Mouse (Mus musculus) right cerebral cortex, adult 2 months (tissue): ENCODE data around the gene Cpne5.
"Not testable (repeated sequence)": the region's sequence is repeated elsewhere in the genome, so short reads cannot be mapped to it uniquely, and the experiment has no call there.

ENCODE experiments used
- DNase-seq, 2 experiments: peaks; one replicate each; pipeline ENCODE4 v3.0.0; 2021 to 2022; ENCODE audit warnings: low spot score in 2 of 2

The Cpne5 gene

GRCm38 (mm10) chr17:29237772-29238420 lies at the start of gene Cpne5:
TSS of gene Cpne5 (minus strand) at chr17:29238167.
- DNase-seq, result peak; percentile 50 to 54

GRCm38 (mm10) chr17:29282216-29282952 lies 44.4 kb upstream of the Cpne5 start:
- no peak for DNase-seq

DNA sequence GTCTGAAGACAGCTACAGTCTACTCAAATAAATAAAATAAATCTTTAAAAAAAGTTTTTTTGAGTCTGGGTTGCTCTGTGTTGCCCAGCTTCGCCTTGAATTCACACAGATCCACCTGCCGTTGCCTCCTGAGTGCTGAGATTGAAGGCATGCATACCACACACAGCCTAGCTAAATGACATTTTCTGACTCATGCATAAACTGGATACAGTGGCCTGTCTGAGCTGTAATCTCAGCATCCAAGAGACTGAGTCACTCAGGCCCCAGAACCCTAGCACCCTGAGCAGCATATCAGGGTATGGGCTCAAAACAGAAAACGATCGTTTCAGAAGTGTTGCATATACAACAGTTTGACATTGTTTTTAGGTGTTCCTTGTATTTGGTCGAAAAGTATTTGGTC lies 43.6 kb upstream of the Cpne5 start:
- DNase-seq, result no peak

DNA sequence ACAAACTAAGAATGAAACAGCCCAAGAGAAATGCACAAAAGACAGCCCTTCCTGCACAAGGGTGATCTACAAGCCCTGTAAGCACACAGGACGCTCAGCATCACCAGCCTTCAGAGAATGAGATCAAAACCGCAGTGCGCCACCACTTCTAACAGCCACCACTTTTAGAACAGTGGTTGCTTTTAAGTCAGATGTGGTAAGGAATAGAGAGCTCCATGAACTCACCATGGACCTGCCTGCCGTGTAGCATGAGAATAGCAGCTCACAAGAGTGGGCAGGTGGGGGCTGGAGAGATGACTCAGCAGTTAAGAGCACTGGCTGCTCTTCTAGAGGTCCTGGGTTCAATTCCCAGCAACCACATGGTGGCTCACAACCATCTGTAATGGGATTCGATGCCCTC lies 42.5 kb upstream of the Cpne5 start:
- DNase-seq, result no peak

DNA sequence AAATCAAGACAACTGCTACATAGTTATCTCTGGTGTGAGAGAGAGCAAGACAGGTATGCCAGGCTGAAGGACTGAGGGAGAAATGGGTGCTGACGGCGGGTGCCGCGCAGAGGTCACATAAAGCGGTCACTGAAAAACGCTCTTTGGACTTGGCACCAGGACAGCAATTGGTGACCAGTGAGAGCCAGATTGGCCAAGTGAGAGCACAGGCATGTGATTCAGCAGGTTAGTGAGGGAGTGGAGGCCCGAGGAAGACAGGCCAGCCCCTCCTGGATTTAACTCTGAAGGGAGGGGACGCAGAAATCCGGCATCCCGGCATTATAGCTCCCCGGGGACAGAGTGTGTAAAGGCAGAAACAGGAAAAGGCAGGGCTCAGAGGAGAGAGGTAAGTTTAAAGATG lies 35.9 kb upstream of the Cpne5 start:
- no peak for DNase-seq

DNA sequence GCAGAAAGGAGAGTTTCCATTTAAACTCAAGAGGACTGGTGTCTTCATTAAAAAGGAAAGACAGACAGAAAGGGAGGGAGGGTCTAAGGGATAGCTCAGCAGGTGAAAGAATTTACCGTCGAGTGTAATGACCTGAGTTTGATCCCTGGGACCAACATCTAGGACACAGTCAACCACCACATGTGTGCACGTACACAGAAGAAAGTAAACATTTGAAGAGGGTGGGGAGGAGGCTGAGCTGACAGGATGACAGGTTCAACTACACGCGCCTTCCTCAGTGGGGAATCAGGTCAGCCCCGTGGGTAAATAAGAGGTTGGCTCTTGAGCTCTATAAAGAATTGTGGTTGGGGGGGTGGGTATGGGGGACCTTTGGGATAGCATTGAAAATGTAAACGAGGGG lies 35.2 kb upstream of the Cpne5 start:
- no peak for DNase-seq

- no peak for DNase-seq
Observed at GRCm38 (mm10) chr17:29270148-29270698, 32.3 kb upstream of the Cpne5 start.

GRCm38 (mm10) chr17:29269349-29269706 lies 31.4 kb upstream of the Cpne5 start:
- no peak for DNase-seq

GRCm38 (mm10) chr17:29268682-29269348 lies 30.8 kb upstream of the Cpne5 start, which contains the start of gene BC004004:
TSS of gene BC004004 (plus strand) at chr17:29268788.
- DNase-seq, result peak; percentile 94

- no peak for DNase-seq
Observed at GRCm38 (mm10) chr17:29267931-29268681, 30.1 kb upstream of the Cpne5 start.

DNA sequence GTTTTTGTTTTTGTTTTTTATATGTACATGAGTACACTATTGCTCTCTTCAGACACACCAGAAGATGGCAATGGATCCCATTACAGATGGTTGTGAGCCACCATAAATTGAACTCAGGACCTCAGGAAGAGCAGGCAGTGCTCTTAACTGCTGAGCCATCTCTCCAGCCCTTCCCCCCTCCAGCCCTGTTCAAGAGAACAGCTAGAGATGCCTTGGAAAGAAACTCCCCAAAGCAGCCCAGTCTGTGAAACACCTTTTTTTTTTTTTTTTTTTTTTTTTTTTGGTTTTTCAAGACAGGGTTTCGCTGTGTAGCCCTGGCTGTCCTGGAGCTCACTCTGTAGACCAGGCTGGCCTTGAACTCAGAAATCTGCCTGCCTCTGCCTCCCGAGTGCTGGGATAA lies 29.1 kb upstream of the Cpne5 start:
- DNase-seq, result not testable (repeated sequence)

DNA sequence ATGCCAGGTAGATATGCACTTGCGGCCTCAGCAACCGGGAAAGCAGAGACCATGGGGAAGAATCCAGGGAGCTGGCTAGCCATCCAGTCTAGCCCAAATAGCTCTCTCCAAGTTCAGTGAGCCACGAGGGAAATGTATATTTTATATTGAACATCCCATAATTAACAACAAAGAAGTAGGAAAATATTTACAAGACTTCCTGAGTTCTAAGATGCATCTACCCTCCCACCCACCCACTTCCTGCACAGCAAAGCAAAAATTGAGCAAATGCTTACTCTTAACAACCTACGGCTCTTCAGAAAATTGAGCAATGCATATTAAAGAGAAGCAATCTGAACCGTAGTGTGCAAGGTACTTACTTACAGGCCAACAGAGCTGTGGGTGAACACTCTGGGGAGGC lies 26.8 kb upstream of the Cpne5 start:
- DNase-seq, result no peak

- DNase-seq, result peak; percentile 79 to 86
Observed at GRCm38 (mm10) chr17:29263840-29264633, 26.1 kb upstream of the Cpne5 start, which contains the start of gene Ppil1. TSS of gene Ppil1 (minus strand) at chr17:29264186.

- no peak for DNase-seq
Observed at GRCm38 (mm10) chr17:29263417-29263816, 25.4 kb upstream of the Cpne5 start.

DNA sequence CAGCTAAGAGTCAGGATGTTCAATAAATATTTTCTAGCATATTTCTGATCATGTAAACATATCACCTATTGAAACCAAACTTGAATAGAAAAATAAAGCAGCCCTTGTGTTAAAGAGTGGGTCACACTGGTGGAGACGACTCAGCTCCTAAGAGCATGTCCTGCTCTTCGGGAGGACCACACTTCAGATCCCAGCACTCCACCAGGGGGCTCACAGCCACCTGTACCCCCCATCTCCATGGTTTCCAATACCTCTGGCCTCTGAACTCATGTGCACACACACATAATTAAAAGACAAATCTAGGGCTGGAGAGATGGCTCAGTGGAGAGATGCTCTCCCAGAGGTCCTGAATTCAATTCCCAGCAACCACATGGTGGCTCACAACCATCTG lies 24.3 kb upstream of the Cpne5 start:
- DNase-seq, result no peak

- DNase-seq, result no peak
Observed at GRCm38 (mm10) chr17:29261603-29262258, 23.8 kb upstream of the Cpne5 start.

DNA sequence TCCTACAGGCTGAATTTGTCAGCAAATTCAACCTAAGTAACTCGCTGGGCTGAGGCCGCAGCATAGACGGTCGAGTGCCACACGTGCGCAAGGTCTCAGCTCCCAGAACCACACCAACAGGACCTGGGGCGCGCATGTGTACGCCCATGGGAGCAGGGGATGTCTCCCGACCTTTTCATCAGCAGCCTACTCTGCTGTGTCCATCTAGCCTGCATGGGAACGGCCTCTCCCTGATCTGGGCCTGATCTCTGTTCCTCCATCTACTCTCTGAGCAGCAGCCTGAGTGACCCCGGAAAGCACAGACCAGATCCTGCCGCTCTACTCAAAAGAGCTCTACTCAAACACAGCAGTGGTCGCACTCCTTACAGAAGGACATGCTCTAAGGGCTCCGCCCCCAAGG lies 22.5 kb upstream of the Cpne5 start:
- no peak for DNase-seq

GRCm38 (mm10) chr17:29259489-29259888 lies 21.5 kb upstream of the Cpne5 start:
- DNase-seq, result peak; percentile 77 to 80

GRCm38 (mm10) chr17:29258921-29259320 lies 21.0 kb upstream of the Cpne5 start:
- DNase-seq, result no peak

DNA sequence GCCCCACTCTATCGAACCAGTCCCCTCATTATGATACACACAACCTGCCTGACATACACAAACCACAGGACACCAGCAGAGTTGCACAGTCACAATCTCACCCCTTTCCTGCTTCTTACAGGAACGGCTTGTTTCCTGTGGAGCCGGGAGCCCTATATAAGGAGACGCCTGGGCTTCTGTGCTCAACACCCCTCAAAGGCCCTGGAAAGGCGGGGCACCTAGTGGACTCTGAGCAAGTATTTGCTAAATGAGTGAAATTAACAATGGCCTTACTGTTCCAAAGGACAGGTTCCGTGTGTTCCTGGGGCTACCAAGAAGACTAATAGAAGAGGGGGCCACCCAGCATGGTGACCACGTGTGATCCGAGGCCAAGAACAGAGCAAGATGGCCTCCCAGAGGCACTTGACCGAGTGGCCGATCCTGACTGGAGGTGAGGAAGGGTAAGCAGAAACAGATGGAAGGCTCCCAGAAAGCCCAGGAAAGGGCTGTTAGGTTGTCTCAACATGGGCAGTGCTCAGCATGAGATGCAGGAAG lies 20.1 kb upstream of the Cpne5 start:
- DNase-seq, result no peak
